Mouse (Mus musculus): ENCODE measurements around the gene Olfr1359. TPM values are rescaled to one million over a fixed set of nuclear protein-coding genes. Genes with fewer than 3 reads are reported as not detected.
"Not testable (repeated sequence)": the region's sequence is repeated elsewhere in the genome, so short reads cannot be mapped to it uniquely, and the experiment has no call there.

Olfr1359 gene
- polyA plus RNA-seq, 1 experiment from 2014 or later, result not detected

DNA sequence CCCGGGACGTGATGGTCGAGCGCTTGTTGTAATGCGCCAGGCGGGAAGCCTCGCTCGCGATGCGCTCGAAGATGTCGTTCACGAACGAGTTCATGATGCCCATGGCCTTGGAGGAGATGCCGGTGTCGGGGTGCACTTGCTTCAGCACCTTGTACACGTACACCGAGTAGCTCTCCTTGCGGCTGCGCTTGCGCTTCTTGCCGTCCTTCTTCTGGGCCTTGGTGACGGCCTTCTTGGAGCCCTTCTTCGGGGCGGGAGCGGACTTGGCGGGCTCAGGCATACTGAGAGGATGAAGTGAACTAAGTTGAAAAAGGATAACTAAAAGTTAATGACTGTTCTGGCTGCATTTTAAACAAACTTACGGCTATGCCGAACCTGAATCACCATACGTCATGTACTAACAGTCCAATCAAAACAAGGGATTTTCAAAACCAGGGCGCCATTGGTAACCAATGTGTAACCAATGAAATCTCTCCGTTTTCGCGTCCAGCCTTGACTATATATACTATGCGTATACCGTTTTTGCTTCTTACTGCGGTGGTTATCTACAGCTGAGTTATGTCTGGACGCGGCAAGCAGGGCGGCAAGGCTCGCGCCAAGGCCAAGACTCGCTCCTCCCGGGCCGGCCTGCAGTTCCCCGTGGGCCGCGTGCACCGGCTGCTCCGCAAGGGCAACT, 18.1 kb downstream of the Olfr1359 start, which contains the start of the genes Hist1h2bl and Hist1h2ai:
Hist1h2bl (minus strand) TSS at position 280 of the 676 bp plus-strand sequence.
Hist1h2ai (plus strand) TSS at position 559 of the 676 bp plus-strand sequence.
- H3K36me3 ChIP-seq (ENCODE audit: control insufficient read depth, insufficient read depth, low read length); H3K9me3 ChIP-seq (ENCODE audit: control insufficient read depth, low read length); H3K27me3 ChIP-seq (ENCODE audit: control insufficient read depth, insufficient read depth, low read depth, low read length): not testable (repeated sequence)
- H3K4me3 ChIP-seq (ENCODE audit: low read length), result peak within 1 kb of the TSS; percentile 55
- H3K4me1 ChIP-seq (replicated peaks; ENCODE audit: control insufficient read depth, insufficient read depth, low read length), result peaks cover 28% of the 10 kb centered on the region
- H3K9ac ChIP-seq (ENCODE audit: low read length), result peak within 1 kb of the TSS; percentile 74
- H3K27ac ChIP-seq (ENCODE audit: low read length), result peak within 1 kb of the TSS; percentile 97
- ATAC-seq (ENCODE audit: low read depth), result peak; percentile 93
- peak within 1 kb of the TSS; percentile 85 for H3K4me2 ChIP-seq (ENCODE audit: low read depth, low read length)
- under 1% methylated on average over 26 of the region's 50 CpGs for WGBS

DNA sequence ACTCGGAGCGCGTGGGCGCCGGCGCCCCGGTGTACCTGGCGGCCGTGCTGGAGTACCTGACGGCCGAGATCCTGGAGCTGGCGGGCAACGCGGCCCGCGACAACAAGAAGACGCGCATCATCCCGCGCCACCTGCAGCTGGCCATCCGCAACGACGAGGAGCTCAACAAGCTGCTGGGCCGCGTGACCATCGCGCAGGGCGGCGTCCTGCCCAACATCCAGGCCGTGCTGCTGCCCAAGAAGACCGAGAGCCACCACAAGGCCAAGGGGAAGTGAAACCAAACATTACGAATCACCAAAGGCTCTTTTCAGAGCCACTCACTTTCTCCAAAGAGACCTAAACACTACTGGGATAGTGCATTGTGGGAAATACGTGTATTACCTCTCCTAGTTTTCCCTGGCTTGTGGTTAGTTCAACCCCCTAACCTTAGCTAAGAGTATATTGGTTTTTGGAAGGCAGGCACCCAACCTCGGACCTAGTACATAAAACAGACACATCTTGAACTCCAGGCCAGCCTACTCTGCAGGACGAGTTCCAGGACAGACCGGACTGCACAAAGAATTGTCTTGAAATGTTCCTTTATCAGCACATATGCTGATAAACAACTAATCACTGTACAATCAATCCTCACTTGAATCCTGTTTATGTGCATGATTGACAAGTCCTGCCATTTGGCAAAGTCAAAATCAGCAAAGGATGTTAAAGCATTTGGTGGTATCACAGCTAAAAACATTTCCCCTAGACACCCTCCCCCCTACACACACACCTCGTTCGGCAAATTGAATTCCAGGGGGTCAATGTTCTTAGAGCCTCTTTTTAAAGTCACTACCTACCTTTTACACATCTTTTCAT, 18.9 kb downstream of the Olfr1359 start:
- under 1% methylated on average over 9 of the region's 38 CpGs for WGBS
- peak overlapping the region; percentile 74 for H3K9ac ChIP-seq (ENCODE audit: low read length)

DNA sequence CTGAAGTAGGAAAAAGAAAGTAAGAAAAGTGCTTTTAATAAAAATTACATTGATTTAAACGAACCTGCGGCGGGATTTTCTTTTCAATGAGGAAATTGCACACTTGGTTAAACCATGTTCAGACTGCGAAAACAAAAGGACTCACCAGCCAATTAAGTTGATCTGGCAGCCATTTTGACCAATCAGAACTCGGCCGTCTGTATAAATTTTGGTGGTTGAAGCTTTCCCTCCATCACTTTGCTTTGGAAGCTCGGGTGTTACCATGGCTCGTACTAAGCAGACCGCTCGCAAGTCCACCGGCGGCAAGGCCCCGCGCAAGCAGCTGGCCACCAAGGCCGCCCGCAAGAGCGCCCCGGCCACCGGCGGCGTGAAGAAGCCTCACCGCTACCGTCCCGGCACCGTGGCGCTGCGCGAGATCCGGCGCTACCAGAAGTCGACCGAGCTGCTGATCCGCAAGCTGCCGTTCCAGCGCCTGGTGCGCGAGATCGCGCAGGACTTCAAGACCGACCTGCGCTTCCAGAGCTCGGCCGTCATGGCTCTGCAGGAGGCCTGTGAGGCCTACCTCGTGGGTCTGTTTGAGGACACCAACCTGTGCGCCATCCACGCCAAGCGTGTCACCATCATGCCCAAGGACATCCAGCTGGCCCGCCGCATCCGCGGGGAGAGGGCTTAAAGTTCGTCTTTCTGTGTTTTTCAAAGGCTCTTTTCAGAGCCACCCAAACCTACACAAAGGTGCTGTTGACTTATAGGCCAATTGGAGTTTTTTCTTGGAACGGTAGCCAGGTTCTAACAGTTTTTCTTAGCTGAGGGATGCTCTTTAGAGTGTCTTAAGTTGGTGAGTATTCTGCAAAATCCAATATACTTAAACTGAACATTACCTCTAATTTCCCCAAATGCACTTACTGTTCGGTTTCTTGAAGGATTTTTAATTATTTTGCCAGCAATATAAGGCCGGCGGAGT, 19.8 kb downstream of the Olfr1359 start, which contains the start of gene Hist1h3h:
Hist1h3h (plus strand) TSS at position 263 of the 961 bp plus-strand sequence.
- H3K9ac ChIP-seq (ENCODE audit: low read length), result peak within 1 kb of the TSS; percentile 79
- not testable (repeated sequence) for H3K9me3 ChIP-seq (ENCODE audit: control insufficient read depth, low read length); H3K27me3 ChIP-seq (ENCODE audit: control insufficient read depth, insufficient read depth, low read depth, low read length); H3K36me3 ChIP-seq (ENCODE audit: control insufficient read depth, insufficient read depth, low read length)
- H3K4me2 ChIP-seq (ENCODE audit: low read depth, low read length), result peak within 1 kb of the TSS; percentile 85
- H3K27ac ChIP-seq (ENCODE audit: low read length), result peak within 1 kb of the TSS; percentile 97
- ATAC-seq (ENCODE audit: low read depth), result peak; percentile 40
- peak within 1 kb of the TSS; percentile 55 for H3K4me3 ChIP-seq (ENCODE audit: low read length)
- peaks cover 28% of the 10 kb centered on the region for H3K4me1 ChIP-seq (replicated peaks; ENCODE audit: control insufficient read depth, insufficient read depth, low read length)
- 1% methylated on average over 24 of the region's 56 CpGs for WGBS

More for the DNA sequence above, 18.9 kb downstream of the Olfr1359 start:
- ATAC-seq (ENCODE audit: low read depth), result peak; percentile 1
- peak overlapping the region; percentile 85 for H3K4me2 ChIP-seq (ENCODE audit: low read depth, low read length)
- H3K27me3 ChIP-seq (ENCODE audit: control insufficient read depth, insufficient read depth, low read depth, low read length); H3K9me3 ChIP-seq (ENCODE audit: control insufficient read depth, low read length); H3K36me3 ChIP-seq (ENCODE audit: control insufficient read depth, insufficient read depth, low read length): not testable (repeated sequence)
- peak overlapping the region; percentile 97 for H3K27ac ChIP-seq (ENCODE audit: low read length)
- H3K4me3 ChIP-seq (ENCODE audit: low read length), result peak overlapping the region; percentile 55
- H3K4me1 ChIP-seq (replicated peaks; ENCODE audit: control insufficient read depth, insufficient read depth, low read length), result peaks cover 26% of the 10 kb centered on the region

DNA sequence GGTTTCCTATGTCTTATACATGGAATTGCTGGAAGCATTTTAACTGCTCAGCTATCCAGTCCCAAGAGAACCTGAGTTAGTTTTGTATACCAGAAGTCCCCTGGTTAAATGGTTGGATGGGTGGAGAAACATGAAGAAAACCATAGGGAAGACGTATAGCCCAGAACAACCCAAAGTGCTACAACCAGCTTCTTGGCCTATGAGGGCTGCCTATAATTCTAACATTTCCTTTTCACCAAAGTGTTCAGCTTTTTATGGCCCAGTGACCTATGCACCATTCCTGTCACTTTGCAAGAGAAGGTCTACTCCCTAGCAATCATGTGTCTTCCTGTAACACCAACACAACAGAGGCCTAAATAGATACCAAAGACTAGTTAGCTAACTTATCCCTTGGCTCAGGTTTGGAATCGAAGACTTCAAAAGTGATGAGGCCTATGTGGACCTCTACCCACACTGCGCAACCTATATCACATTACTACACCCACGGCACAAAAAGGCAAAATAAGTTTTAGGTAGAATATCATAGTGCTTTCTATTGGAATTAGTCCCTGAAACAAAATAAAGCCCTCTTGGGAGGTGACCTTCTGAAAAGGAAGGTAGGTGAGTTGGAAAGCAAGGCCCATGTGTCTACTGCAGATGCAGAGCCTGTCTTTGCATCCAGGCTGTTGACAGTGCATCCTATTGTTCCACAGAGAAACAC, 20.6 kb downstream of the Olfr1359 start:
- 46% methylated on average over 4 of the region's 4 CpGs for WGBS
- H3K4me2 ChIP-seq (ENCODE audit: low read depth, low read length), result peak overlapping the region; percentile 70
- H3K27me3 ChIP-seq (ENCODE audit: control insufficient read depth, insufficient read depth, low read depth, low read length), result no peaks in the 10 kb centered on the region
- peak overlapping the region; percentile 79 for H3K9ac ChIP-seq (ENCODE audit: low read length)
- ATAC-seq (ENCODE audit: low read depth), result no peak
- H3K27ac ChIP-seq (ENCODE audit: low read length), result peak overlapping the region; percentile 86
- peaks cover 31% of the 10 kb centered on the region for H3K4me1 ChIP-seq (replicated peaks; ENCODE audit: control insufficient read depth, insufficient read depth, low read length)
- H3K36me3 ChIP-seq (ENCODE audit: control insufficient read depth, insufficient read depth, low read length), result no peaks in the 10 kb centered on the region
- no peaks in the 10 kb centered on the region for H3K9me3 ChIP-seq (ENCODE audit: control insufficient read depth, low read length)
- peak overlapping the region; percentile 54 for H3K4me3 ChIP-seq (ENCODE audit: low read length)

DNA sequence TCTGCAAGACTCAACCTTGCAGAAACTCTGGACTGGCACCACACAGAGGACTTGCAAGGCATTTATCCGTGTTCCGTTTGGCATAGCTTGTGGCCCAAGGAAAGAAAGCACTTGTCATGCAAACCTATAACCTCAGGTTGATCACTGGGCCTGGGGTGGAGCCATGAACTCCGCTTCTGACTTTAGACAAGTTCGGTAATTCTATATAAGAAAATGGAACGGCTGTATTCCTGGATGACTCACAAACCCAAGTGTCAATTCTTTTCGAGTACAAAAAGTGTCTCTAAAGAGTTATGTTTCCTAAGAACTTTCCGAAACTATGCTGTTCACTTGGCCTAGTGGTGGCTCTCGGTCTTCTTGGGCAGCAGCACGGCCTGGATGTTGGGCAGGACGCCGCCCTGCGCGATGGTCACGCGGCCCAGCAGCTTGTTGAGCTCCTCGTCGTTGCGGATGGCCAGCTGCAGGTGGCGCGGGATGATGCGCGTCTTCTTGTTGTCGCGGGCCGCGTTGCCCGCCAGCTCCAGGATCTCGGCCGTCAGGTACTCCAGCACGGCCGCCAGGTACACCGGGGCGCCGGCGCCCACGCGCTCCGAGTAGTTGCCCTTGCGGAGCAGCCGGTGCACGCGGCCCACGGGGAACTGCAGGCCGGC, 23.3 kb downstream of the Olfr1359 start:
- Histone ChIP-seq H3K27ac (ENCODE audit: low read length) (peak overlapping the region; percentile 93), H3K4me3 (ENCODE audit: low read length) (peak overlapping the region; percentile 46), H3K4me1 (replicated peaks; ENCODE audit: control insufficient read depth, insufficient read depth, low read length) (peaks cover 24% of the 10 kb centered on the region), H3K4me2 (ENCODE audit: low read depth, low read length) (peak overlapping the region; percentile 58), H3K9ac (ENCODE audit: low read length) (peak overlapping the region; percentile 64)
- ATAC-seq (ENCODE audit: low read depth), result peak; percentile 19
- H3K36me3 ChIP-seq (ENCODE audit: control insufficient read depth, insufficient read depth, low read length); H3K9me3 ChIP-seq (ENCODE audit: control insufficient read depth, low read length); H3K27me3 ChIP-seq (ENCODE audit: control insufficient read depth, insufficient read depth, low read depth, low read length): not testable (repeated sequence)
- 1% methylated on average over 18 of the region's 44 CpGs for WGBS

DNA sequence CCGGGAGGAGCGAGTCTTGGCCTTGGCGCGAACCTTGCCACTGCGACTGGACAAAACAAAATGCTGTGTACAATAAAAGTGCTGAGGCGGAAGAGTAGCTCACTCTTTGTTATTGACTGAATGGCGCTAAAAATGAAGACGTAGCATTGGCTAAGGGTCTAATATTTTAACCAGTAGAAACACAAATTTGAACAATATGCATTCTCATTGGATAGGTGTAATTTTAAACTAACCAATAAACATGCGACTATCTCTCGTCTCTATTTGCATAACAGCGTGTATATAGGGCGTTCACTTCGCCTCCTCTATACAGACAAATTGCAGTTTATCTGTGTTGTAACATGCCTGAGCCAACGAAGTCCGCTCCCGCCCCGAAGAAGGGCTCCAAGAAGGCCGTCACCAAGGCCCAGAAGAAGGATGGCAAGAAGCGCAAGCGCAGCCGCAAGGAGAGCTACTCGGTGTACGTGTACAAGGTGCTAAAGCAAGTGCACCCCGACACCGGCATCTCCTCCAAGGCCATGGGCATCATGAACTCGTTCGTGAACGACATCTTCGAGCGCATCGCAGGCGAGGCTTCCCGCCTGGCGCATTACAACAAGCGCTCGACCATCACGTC, 24.0 kb downstream of the Olfr1359 start, which contains the start of gene Hist1h2bm:
Hist1h2bm (plus strand) TSS at position 288 of the 616 bp plus-strand sequence.
- H3K4me1 ChIP-seq (replicated peaks; ENCODE audit: control insufficient read depth, insufficient read depth, low read length), result peaks cover 24% of the 10 kb centered on the region
- peak within 1 kb of the TSS; percentile 93 for H3K27ac ChIP-seq (ENCODE audit: low read length)
- WGBS, result 0% methylated on average over 33 of the region's 37 CpGs
- peak within 1 kb of the TSS; percentile 58 for H3K4me2 ChIP-seq (ENCODE audit: low read depth, low read length)
- peak; percentile 97 for ATAC-seq (ENCODE audit: low read depth)
- not testable (repeated sequence) for H3K36me3 ChIP-seq (ENCODE audit: control insufficient read depth, insufficient read depth, low read length); H3K27me3 ChIP-seq (ENCODE audit: control insufficient read depth, insufficient read depth, low read depth, low read length); H3K9me3 ChIP-seq (ENCODE audit: control insufficient read depth, low read length)
- H3K4me3 ChIP-seq (ENCODE audit: low read length), result peak within 1 kb of the TSS; percentile 46
- H3K9ac ChIP-seq (ENCODE audit: low read length), result peak within 1 kb of the TSS; percentile 64

DNA sequence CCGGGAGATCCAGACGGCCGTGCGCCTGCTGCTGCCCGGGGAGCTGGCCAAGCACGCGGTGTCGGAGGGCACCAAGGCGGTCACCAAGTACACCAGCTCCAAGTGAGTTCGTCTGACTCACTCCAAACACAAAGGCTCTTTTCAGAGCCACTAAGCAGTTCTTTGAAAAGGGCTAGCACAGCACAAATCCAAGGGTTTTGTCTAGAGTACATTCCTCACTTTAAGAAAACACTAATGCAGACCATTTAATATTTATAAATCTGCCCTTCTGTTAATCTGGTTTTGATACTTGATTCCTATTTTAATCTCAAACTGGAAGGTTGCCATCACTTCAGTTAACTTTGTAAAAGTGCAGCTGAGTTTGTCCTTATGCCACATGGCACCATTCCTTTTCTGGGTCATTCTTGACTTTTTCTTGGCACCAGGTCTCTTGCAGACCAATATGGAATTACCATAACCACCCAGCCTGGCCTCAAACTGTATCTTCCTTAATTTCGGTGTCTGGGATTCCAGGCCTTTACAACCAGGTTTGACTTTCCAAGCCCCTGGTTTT, 24.5 kb downstream of the Olfr1359 start:
- no peaks in the 10 kb centered on the region for H3K9me3 ChIP-seq (ENCODE audit: control insufficient read depth, low read length)
- H3K27me3 ChIP-seq (ENCODE audit: control insufficient read depth, insufficient read depth, low read depth, low read length), result no peaks in the 10 kb centered on the region
- peak overlapping the region; percentile 36 for H3K4me3 ChIP-seq (ENCODE audit: low read length)
- 3% methylated on average over 11 of the region's 11 CpGs for WGBS
- peak overlapping the region; percentile 57 for H3K4me2 ChIP-seq (ENCODE audit: low read depth, low read length)
- no peaks in the 10 kb centered on the region for H3K36me3 ChIP-seq (ENCODE audit: control insufficient read depth, insufficient read depth, low read length)
- H3K9ac ChIP-seq (ENCODE audit: low read length), result peak overlapping the region; percentile 61
- peaks cover 24% of the 10 kb centered on the region for H3K4me1 ChIP-seq (replicated peaks; ENCODE audit: control insufficient read depth, insufficient read depth, low read length)
- ATAC-seq (ENCODE audit: low read depth), result peak; percentile 8
- peak overlapping the region; percentile 93 for H3K27ac ChIP-seq (ENCODE audit: low read length)

All from lung, embryonic 16.5 days (tissue).